Mouse (Mus musculus): ENCODE measurements around the gene Alkbh7.

The Alkbh7 gene

DNA sequence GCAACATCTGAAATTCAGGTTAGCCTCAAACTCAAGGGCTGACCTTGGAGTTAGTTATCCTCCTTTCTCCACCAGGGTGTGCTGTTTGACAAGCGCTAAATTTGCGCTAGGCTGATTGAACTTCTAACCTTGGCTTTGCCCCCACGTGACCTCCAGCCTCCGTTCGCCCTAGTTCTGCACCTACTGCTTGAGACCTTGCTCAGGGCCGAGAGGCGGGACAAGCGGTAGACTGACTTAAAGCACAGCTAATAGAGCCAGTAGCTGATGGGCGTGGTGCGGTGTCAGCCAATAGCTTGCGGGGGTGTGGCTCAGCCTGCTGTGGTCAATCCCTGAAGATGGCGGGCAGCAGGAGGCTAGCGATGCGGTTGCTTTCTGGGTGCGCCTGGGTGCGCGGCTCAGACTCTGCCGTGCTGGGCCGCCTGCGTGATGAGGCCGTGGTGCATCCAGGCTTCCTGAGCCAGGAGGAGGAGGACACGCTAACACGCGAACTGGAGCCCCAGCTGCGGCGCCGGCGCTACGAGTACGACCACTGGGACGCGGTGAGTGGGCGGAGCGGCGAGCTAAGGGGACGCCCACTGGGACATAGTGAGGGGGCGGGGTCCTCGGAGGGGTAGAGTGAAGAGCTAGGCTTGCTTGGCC is at the start of gene Alkbh7:
Gene Alkbh7, plus strand, starts transcription at position 311 of the 639 bp plus-strand sequence.
- peak; percentile 93 for DNase-seq (ENCODE audit: low spot score in 2 of 2)

DNA sequence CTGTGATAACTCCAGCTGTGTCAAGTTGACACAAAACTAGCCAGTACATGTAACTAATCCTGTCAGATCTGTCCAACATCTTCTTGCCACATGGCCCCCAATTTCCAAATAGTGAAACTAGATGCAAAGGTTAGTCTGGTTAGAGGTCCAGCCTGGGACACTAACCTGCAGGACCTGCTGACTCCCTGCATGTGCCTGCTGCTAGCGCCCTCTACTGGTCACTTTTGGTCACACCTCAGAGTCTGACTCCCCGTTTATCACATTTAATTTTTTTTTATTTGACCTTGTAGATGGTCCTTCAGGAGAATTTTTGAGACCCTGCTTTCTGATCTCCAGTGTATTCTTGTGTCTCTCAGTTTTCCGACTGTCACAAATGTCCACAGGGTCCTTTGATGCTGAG is 46.2 kb upstream of the Alkbh7 start:
- DNase-seq (ENCODE audit: low spot score in 2 of 2): peak in 1 of 2 experiments; percentile 64

DNA sequence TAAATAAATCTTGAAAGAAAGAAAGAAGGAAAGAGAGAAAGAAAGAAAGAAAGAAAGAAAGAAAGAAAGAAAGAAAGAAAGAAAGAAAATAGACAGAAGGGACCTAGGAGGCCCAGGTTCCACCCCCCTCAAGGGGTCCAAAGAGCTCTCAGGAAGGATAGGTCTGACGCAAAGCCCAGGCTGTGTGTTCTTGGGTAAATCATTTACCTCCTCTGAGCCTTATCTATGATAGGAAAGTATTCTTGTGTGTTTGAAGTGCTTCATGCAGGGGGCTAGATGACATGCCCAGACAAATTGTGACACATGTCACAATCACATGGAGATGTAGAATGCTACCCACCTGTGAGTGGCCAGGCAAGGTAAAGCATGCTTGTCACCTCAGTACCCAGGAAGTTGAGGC is 44.5 kb upstream of the Alkbh7 start:
- no peak for DNase-seq (ENCODE audit: low spot score in 2 of 2)

DNA sequence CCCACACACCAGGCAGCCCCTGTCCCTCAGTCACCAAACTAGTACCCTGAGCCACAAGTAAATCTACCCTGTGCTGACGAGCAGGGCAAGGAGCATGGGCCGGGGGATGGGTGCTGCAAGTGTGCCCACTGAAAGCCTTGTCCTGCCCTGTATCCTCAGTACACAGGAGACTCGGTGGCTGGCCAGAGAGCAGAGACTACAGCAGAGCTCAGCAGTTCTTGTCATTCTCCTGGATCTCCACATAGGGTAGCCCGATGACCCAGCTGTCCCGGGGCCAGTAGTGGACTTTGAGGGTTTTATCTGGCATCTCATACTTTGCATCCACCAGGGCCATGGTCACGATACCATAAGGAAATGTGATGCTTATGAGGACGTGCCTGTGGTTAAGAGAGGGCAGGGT is 42.3 kb upstream of the Alkbh7 start:
- DNase-seq (ENCODE audit: low spot score in 2 of 2): peak in 1 of 2 experiments; percentile 51

DNA sequence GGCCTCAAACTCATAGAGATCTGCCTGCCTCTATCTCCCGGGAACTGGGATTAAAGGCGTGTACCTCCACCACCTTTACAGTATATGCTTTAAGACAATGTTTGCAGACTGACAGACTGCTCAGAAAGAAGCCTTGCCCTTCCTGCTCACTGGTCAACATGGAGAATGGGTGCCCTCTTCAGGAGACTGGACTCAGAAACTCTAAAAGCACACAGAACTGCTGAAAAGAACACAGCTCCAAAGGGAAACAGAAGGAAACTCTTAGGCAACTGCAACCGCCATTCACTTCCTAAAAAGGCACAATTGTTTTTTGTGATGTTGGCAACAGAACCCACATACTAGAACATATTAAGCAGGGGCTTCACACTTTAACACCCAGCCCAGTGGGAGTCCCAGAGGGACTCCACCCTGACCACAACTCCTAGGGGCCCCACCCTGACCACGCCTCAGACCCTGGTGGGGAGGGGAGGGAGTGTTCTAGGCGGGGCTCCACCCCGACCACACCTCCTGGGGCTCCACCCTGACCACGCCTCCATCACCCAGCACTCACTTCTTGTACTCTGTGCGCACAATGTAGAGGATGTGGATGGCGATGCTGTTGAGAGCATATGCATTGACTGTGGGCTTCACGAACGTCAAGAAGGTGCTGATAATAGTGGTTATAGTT is 39.2 kb upstream of the Alkbh7 start:
- DNase-seq (ENCODE audit: low spot score in 2 of 2): peak in 1 of 2 experiments; percentile 54

DNA sequence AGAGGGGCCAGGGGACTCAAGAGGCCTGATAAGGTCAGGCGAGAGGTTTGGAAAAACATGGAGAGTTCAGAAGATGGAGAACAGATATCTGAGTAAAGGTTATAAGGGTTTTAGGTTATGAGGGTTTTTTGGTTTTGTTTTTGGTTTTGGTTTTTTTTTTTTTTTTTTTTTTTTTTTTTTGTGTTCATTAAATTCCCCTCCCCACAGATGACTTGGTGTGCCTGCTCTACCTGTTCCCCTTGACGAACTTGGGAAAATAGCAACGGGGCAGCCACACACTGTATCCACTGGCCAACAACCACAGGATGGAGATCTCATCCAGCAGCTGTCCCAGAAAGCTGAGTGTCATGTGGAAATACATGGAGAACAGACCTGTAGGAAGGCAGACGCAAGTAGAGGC is 38.5 kb upstream of the Alkbh7 start:
- no peak for DNase-seq (ENCODE audit: low spot score in 2 of 2)

DNA sequence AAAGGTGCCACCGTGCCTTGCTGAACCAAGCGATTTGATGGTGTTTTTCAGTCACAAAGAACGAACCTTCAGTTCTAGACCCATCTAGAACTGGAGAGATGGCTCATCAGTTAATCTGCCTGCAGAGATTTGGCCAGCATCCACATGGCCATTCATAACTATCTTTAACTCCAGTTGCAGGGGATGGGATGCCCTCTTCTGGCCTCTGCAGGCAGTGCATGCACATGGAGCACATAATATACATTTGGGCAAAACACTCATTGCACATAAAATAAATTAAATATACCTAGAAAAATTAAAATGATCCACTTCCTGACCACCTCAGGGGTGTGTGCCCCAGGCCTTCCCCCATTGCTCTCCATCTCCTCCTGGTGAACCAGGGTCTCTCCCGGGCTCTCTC is 35.3 kb upstream of the Alkbh7 start:
- DNase-seq (ENCODE audit: low spot score in 2 of 2): peak in 1 of 2 experiments; percentile 42

DNA sequence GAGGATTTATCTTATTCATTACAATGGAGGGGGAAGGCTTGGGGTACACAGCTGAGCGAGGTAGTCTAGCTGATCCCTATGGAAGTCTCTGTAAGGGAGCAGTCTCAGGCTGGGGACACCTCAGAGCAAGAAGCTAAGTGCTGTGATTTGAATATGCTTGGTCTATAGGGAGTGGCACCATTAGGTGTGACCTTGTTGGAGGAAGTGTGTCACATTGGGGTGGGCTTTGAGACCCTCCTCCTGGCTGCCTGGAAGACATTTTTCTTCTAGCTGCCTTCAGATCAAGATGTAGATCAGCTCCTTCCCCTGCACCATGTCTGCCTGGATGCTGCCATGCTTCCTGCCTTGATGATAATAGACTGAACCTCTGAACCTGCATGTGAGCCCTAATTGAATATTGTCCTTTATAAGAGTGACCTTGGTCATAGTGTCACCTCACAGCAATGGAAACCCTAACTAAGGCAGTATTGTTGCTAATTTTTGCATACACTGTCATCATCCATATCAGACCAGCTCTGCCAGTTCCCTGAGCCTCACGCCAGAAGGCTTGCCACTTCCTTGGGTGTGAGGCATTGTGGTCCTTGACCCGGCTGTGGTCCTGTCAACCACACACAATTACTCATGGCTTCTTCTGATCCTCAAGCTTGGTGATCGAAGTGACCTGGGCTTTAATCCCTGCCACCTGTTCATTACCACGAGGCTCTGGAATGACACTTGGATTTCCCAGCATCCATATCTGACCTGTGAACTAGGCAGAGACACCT is 34.3 kb upstream of the Alkbh7 start:
- peak in 1 of 2 experiments; percentile 32 for DNase-seq (ENCODE audit: low spot score in 2 of 2)

DNA sequence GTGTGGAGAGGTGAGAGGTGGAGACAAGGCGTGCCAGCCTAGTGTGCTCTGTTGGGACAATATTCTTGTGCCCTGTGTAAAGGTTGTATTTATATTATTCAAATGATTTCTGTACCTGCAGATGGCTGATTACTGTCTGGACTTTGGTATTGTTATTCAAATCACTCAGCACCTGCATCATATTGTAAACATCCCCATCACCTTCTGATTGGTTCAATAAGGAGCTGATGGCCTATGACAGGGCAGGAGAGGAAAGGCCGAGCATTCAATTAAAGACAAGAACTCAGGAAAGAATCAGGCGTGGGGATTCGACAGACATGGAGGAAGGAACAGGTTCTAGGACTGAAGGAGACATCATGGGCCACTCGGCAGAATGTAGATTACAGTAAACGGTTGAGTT is 33.5 kb upstream of the Alkbh7 start:
- DNase-seq (ENCODE audit: low spot score in 2 of 2): peak in 1 of 2 experiments; percentile 16

DNA sequence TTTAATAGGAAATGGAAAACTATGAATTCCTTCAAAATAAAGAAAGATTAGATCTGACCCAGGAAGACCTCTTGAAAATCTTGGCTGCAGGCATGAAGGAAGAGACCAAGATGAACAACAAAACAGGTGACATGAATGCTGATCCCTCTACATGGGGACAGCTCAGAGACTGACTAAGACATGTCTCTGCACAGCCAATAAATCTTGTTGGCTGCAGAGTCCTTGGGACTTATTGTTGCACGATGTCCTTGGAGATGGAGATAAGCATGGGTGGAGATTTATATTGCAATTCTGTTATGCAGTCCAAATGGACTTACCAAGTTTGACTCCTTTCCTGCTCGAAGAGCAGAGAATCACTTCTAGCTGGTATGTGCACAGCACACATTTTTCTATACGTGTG is 27.8 kb upstream of the Alkbh7 start:
- peak in 1 of 2 experiments; percentile 22 for DNase-seq (ENCODE audit: low spot score in 2 of 2)

DNA sequence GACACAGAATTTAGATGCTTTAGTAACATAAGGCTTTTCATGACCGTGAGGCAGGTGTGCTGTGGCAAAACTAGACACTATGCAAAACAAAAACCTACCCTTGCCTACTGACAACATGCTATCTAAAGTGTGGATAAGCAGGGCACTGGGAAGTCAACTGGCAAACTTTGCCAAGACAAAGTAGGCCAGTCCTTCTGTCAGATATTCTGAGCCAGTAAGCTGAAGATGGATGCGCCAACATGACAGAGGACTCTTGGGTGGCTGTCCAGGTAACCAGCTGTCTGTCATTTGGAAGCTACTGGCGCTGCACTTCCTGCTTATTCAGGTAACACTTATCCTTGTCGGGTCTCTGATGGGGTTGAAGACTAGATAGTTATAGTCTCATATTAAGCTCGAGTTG is 27.1 kb upstream of the Alkbh7 start:
- DNase-seq (ENCODE audit: low spot score in 2 of 2): peak in 1 of 2 experiments; percentile 23

DNA sequence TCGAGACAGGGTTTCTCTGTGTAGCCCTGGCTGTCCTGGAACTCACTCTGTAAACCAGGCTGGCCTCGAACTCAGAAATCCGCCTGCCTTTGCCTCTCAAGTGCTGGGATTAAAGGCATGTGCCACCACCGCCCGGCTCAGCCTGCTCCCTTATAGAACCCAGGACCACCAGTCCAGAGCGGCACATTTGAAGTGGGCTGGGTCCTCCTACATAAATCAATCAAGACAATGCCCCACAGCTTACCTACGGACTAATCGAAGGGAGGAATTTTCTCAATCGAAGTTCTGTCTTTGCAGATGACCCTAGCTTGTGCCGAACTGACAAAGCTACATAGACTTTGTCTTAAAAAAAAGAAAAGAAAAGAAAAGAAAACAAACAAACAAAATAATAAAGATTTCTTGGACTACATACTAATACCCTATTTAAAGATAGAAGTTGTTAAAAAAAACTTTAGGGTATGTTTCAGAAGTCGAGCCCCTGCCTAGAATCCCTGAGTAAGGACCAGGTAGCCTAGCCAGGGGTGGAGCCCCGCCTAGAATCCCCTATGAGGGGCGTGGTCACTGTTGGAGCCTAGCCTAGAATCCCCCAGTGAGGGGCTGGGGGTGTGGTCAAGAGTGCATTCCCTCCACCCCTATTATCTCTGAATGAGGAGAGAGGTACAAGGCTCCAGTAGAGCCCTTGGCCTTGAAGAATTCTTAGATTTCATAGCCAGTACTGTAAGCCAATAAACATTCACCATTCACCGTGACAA is 23.0 kb upstream of the Alkbh7 start:
- DNase-seq (ENCODE audit: low spot score in 2 of 2): peak in 1 of 2 experiments; percentile 47

DNA sequence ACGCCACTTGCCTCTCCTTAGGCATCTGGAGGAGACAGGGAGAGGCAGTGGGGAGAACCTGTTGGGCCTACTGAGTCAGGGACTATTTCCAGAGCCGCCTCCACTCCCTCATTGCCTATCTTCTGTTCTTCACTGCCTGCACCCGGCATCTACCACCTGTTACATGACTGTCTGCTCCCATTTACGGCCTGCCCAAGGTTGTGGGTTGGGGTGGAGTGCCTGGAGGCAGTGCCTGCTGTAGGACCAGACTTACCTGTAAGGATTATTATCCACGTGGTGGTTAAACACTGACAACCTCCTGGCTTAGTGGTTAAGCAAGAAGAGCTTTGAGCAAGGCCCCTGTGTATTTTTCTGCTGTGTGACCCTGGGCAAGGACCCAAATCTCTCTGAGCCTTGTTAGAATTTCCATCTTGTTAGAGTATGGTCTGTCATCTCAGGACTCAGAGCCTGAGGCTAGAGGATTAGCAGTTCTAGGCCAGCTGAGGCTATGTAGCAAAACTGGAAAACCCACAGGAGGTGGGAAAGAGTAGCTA is 22.4 kb upstream of the Alkbh7 start:
- peak in 1 of 2 experiments; percentile 34 for DNase-seq (ENCODE audit: low spot score in 2 of 2)

DNA sequence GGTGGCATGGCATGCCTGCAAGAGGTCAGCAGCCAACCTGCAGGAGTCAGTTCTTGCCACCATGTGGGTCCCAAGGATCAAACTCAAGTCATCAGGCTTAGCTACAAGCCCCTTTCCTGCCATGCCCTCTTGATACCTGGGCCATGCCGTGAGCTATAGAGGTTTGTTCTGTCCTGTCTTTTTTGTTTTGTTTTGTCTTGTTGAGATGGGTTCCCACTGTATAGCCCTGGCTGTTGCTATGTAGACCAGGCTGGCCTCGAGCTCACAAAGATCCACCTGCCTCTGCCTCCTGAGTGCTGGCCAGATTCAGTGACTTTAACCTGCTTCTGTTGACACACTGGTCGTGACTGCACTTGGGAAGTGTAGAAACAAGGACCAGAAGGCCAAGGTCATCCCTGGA is 21.7 kb upstream of the Alkbh7 start:
- peak in 1 of 2 experiments; percentile 26 for DNase-seq (ENCODE audit: low spot score in 2 of 2)

DNA sequence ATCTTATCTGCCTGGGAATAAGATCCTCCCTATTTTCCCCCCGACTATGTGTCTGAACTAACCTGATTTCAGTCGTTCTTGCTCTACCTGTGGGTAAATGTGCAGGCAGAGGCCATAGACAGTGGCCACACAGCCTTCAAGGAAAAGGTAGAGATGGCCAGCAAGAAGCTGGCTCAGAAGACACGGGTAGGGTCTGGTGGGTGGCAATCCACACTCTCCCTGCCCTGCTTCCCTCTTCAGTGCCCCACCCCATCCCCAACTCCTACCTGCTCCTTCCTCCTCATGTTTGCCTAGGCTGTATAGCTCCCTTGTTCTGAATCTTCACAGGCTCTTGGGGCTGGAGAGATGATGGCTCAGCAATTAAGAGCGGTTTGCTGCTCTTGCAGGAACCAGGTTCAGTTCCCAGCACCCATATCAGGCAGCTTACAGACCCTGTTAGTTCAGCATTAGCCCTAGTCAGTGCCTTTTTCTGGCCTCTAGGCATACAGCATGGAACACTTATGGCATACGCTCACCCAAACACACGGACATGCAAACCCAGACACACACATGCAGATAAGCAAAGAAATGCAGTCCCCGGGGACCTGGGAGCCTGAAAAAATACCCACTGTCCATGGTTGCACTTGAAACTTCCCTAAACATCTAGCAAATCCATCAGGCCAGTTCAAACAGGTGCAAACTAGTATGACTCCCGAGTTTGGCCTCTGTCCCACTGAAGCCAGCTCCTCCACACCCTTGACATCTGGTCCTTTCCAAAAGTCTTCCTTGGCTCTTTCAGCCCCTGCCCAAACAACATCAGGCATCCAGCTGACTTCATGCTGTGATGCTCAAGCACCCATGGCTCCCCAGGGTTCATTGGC is 20.4 kb upstream of the Alkbh7 start:
- DNase-seq (ENCODE audit: low spot score in 2 of 2): peak in 1 of 2 experiments; percentile 52

DNA sequence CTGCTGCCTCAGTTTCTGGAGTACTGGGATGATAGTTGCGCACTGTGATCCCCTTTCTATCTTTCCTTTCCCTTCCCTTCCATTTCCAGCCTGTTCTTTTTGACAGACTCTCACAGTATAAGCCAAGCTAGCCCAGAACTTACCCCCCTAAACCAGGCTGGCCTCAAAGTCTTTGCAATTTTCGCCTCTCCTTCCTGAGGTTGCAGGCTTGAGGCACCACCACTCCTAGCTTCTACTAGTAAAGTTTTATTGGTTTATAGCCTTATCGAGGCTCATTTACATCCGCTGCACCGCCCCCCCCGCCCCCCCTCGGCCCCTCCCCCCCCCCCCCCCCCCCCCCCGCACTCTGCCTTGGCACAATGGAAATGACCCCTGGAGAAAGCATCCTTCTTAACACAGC is 17.6 kb upstream of the Alkbh7 start:
- DNase-seq (ENCODE audit: low spot score in 2 of 2): no peak

DNA sequence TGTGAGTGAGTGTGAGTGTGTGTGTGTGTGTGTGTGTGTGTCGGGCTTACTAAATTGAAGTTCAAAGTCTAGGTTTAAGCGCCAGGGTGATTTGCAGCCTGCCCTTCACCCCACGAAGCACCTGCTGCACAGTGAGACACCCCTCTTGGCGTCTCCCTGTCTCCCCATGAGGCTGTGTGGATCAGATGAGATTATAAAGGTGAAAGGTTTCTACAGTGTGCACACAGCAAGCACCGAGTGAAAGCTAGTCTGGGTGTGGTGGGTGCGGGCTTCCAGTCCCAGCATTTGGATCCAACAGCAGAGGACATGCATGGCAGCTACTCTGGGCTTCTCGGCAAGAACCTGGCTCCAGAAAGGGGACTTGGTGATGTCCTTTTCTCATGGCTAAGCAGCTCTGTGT is 16.1 kb upstream of the Alkbh7 start:
- peak in 1 of 2 experiments; percentile 38 for DNase-seq (ENCODE audit: low spot score in 2 of 2)

DNA sequence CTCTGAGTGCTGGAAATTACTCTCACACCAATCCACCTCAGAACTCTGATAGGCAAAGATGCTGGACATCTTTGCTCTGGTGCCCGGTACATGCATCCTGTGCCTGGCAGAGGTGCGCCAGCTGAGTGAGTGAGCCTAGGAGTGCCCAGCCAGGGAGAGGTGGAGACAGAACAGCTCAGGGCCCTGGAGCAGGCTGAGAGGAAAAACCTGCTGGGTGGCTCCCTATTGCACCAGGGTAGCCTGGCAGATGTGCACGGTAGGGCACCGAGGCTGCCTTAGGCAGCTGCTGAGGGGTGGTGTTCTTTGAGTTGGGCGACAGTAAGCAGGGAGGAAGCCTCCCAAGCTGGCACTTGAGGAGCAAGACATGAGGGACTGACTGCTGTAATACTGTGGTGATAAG is 15.1 kb upstream of the Alkbh7 start, which contains the start of gene Acer1:
Gene Acer1, minus strand, starts transcription at position 114 of the 400 bp plus-strand sequence.
- peak in 1 of 2 experiments; percentile 53 for DNase-seq (ENCODE audit: low spot score in 2 of 2)

DNA sequence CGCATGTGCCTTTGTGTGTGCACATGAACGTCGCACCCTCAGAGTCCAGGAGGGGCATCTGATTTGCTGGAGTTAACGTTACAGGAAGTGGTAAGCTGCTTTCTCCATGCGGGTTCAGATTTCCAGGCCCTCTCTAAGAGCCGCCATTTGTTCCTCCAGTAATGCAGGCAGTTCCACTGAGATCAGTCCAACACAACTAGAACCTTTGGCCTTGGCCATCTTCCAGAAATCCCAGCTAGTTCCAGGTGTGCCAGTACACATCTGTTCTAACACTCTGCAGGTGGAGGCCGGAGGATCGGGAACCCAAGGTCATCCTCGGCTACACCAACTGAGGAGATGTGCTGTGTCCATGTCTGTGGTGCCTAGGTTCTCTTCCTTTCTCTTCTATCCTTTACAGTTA is 12.3 kb upstream of the Alkbh7 start:
- DNase-seq (ENCODE audit: low spot score in 2 of 2): peak in 1 of 2 experiments; percentile 56

DNA sequence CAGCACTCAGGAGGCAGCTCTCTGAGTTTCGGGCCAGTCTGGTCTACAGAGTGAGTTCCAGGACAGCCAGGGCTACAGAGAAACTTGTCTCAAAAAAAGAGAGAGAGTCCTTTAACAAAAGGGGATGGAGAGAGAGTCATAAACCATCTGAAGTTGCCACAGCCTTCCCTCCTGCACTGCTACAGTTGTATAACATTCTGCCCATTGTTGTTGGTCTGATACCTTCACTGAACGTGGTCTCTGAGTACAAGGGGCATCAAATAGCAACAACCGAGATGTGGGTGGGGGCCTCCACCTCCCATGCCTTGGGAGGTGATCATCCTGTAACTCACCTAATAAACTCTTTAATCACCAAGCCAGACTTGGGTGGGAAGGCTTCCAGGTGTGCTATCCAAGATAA is 11.5 kb upstream of the Alkbh7 start:
- DNase-seq (ENCODE audit: low spot score in 2 of 2): peak in 1 of 2 experiments; percentile 36

Measured in urinary bladder, postnatal 4 days (tissue).